Mouse (Mus musculus) kidney, embryonic 14.5 days (tissue): ENCODE measurements around the gene Pxn. TPM values are rescaled to one million over a fixed set of nuclear protein-coding genes. Genes with fewer than 3 reads are reported as not detected.

ENCODE experiments used
- ATAC-seq: fragments of 200-750 bp; cut with Nextera tagmentation; 2 replicates; pipeline ENCODE4 v1.8.0; 2017; ENCODE audit warnings: moderate number of reproducible peaks, mild to moderate bottlenecking, moderate TSS enrichment, moderate library complexity; ENCODE audit not compliant: low FRiP score, low TSS enrichment
- H3K27ac ChIP-seq: fragments of 300-500 bp; sonication (generic); 2 replicates; pipeline ENCODE4 v1.5.1; 2014; ENCODE audit warnings: low read depth, mild to moderate bottlenecking, low read length, moderate library complexity, mixed read lengths
- H3K27me3 ChIP-seq: fragments of 300-500 bp; sonication (generic); 2 replicates; pipeline ENCODE4 v1.6.1; 2014; ENCODE audit warnings: mild to moderate bottlenecking, low read length; ENCODE audit not compliant: control insufficient read depth, insufficient read depth
- H3K36me3 ChIP-seq: fragments of 300-500 bp; sonication (generic); 2 replicates; pipeline ENCODE4 v1.6.1; 2014; ENCODE audit warnings: low read length, mixed read lengths; ENCODE audit not compliant: control insufficient read depth, insufficient read depth
- H3K4me1 ChIP-seq: fragments of 300-500 bp; sonication (generic); 2 replicates; pipeline ENCODE4 v1.6.1; 2014; ENCODE audit warnings: low read length, mixed read lengths; ENCODE audit not compliant: control insufficient read depth, insufficient read depth
- H3K4me2 ChIP-seq: fragments of 300-500 bp; sonication (generic); replicated peaks from 2 replicates; pipeline ENCODE4 v1.6.1; 2014; ENCODE audit warnings: low read depth, mild to moderate bottlenecking, low read length
- H3K4me3 ChIP-seq: fragments of 300-500 bp; sonication (generic); 2 replicates; pipeline ENCODE4 v1.5.1; 2014; ENCODE audit warnings: mild to moderate bottlenecking, low read length
- H3K9ac ChIP-seq: fragments of 300-500 bp; sonication (generic); 2 replicates; pipeline ENCODE4 v1.6.1; 2014; ENCODE audit warnings: low read depth, mild to moderate bottlenecking, low read length, moderate library complexity
- H3K9me3 ChIP-seq: fragments of 300-500 bp; sonication (generic); 2 replicates; pipeline ENCODE4 v1.6.1; 2016; ENCODE audit warnings: low read length; ENCODE audit not compliant: control insufficient read depth
- WGBS: fragments of 180-500 bp; shearing (Covaris S2); extraction: QIAGEN DNeasy Blood & Tissue Kit; methylation state at CpG from one replicate; pipeline ENCODE4 v1.1.7; 2014; 5-methylcytosine and 5-hydroxymethylcytosine counted together
- polyA plus RNA-seq: library from polyadenylated mRNA; unstranded; fragments of >200 nt; fragmentation: Nextera tagmentation; extraction: Ambion mirVana; gene quantifications from 2 replicates; pipeline ENCODE4 v1.2.1, GENCODE M21; 2014

Pxn gene
- polyA plus RNA-seq = 21.9 and 22.4 TPM in 2 replicates

GRCm38 (mm10) chr5:115506454-115507201, at the start of gene Pxn:
Gene Pxn (plus strand): TSS chr5:115506676.
- 2% methylated on average over 37 of the region's 74 CpGs for WGBS
- peak within 1 kb of the TSS; percentile 95 for H3K4me3 ChIP-seq
- H3K4me2 ChIP-seq = peak within 1 kb of the TSS; percentile 61
- ATAC-seq = peak; percentile 77
- H3K36me3 ChIP-seq = no peaks in the 10 kb centered on the region
- peak within 1 kb of the TSS; percentile 95 for H3K9ac ChIP-seq
- H3K4me1 ChIP-seq = peaks cover 34% of the 10 kb centered on the region
- no peak within 1 kb of the TSS; the same call in 1 of the 2 replicates for H3K27ac ChIP-seq
- no peaks in the 10 kb centered on the region for H3K27me3 ChIP-seq
- H3K9me3 ChIP-seq = no peaks in the 10 kb centered on the region

GRCm38 (mm10) chr5:115458918-115459317, 47.6 kb upstream of the Pxn start:
- Histone ChIP-seq H3K4me2 (no peak overlapping the region), H3K9me3 (no peaks in the 10 kb centered on the region), H3K36me3 (peaks cover 7% of the 10 kb centered on the region; the same call in 1 of the 2 replicates), H3K27me3 (no peaks in the 10 kb centered on the region), H3K9ac (no peak overlapping the region), H3K4me1 (peaks cover 6% of the 10 kb centered on the region; the same call in 1 of the 2 replicates), H3K4me3 (no peak overlapping the region), H3K27ac (no peak overlapping the region)
- WGBS = 74% methylated on average over 13 of the region's 13 CpGs
- no peak for ATAC-seq

GRCm38 (mm10) chr5:115464408-115465115, 41.9 kb upstream of the Pxn start:
- no peak for ATAC-seq
- no peak overlapping the region for H3K9ac ChIP-seq
- no peaks in the 10 kb centered on the region for H3K27me3 ChIP-seq
- H3K4me2 ChIP-seq = no peak overlapping the region
- H3K4me3 ChIP-seq = no peak overlapping the region
- no peak overlapping the region for H3K27ac ChIP-seq
- no peaks in the 10 kb centered on the region for H3K4me1 ChIP-seq
- WGBS = 79% methylated on average over 18 of the region's 18 CpGs
- H3K9me3 ChIP-seq = no peaks in the 10 kb centered on the region
- no peaks in the 10 kb centered on the region for H3K36me3 ChIP-seq

GRCm38 (mm10) chr5:115465642-115466420, 40.6 kb upstream of the Pxn start, which contains the start of gene Pla2g1b:
Gene Pla2g1b (plus strand): TSS chr5:115466262.
- no peak for ATAC-seq
- 47% methylated on average over 9 of the region's 9 CpGs for WGBS
- no peaks in the 10 kb centered on the region for H3K36me3 ChIP-seq
- no peak within 1 kb of the TSS for H3K9ac ChIP-seq
- H3K4me2 ChIP-seq = no peak within 1 kb of the TSS
- no peak within 1 kb of the TSS for H3K4me3 ChIP-seq
- no peak within 1 kb of the TSS for H3K27ac ChIP-seq
- H3K9me3 ChIP-seq = no peaks in the 10 kb centered on the region
- H3K4me1 ChIP-seq = no peaks in the 10 kb centered on the region
- no peaks in the 10 kb centered on the region for H3K27me3 ChIP-seq

- Histone ChIP-seq H3K27me3 (no peaks in the 10 kb centered on the region), H3K4me1 (no peaks in the 10 kb centered on the region), H3K4me2 (no peak overlapping the region), H3K4me3 (no peak overlapping the region), H3K27ac (no peak overlapping the region), H3K9me3 (no peaks in the 10 kb centered on the region), H3K9ac (no peak overlapping the region), H3K36me3 (no peaks in the 10 kb centered on the region)
- ATAC-seq = no peak
- WGBS = 53% methylated on average over 6 of the region's 6 CpGs
Observed at GRCm38 (mm10) chr5:115469791-115470190, 36.7 kb upstream of the Pxn start.

- H3K9me3 ChIP-seq = no peaks in the 10 kb centered on the region
- peak; percentile 38; the same call in 1 of the 2 replicates for ATAC-seq
Observed at GRCm38 (mm10) chr5:115470766-115471531, 35.5 kb upstream of the Pxn start.

GRCm38 (mm10) chr5:115473191-115473590, 33.3 kb upstream of the Pxn start:
- Histone ChIP-seq H3K4me3 (no peak overlapping the region), H3K9me3 (no peaks in the 10 kb centered on the region), H3K4me1 (0 out of 2 replicates have a peak, but pooled peaks cover 4% of the 10 kb centered on the region), H3K36me3 (no peaks in the 10 kb centered on the region; the same call in 1 of the 2 replicates), H3K27me3 (no peaks in the 10 kb centered on the region), H3K9ac (no peak overlapping the region), H3K27ac (no peak overlapping the region), H3K4me2 (no peak overlapping the region)
- WGBS = 79% methylated on average over 10 of the region's 10 CpGs
- ATAC-seq = no peak

More at GRCm38 (mm10) chr5:115470766-115471531, 35.5 kb upstream of the Pxn start:
- H3K4me3 ChIP-seq = no peak overlapping the region
- no peaks in the 10 kb centered on the region for H3K36me3 ChIP-seq
- no peaks in the 10 kb centered on the region for H3K27me3 ChIP-seq
- no peak overlapping the region for H3K4me2 ChIP-seq
- WGBS = 38% methylated on average over 20 of the region's 20 CpGs
- H3K27ac ChIP-seq = no peak overlapping the region
- H3K4me1 ChIP-seq = 0 out of 2 replicates have a peak, but pooled peaks cover 4% of the 10 kb centered on the region
- no peak overlapping the region for H3K9ac ChIP-seq

- no peak for ATAC-seq
- no peaks in the 10 kb centered on the region for H3K9me3 ChIP-seq
- no peak overlapping the region for H3K4me3 ChIP-seq
- 0 out of 2 replicates have a peak, but pooled peaks cover 4% of the 10 kb centered on the region for H3K4me1 ChIP-seq
- no peak overlapping the region for H3K9ac ChIP-seq
- H3K36me3 ChIP-seq = peaks cover 1% of the 10 kb centered on the region; the same call in 1 of the 2 replicates
- H3K4me2 ChIP-seq = no peak overlapping the region
- H3K27ac ChIP-seq = no peak overlapping the region
- 57% methylated on average over 22 of the region's 22 CpGs for WGBS
- no peaks in the 10 kb centered on the region for H3K27me3 ChIP-seq
Observed at GRCm38 (mm10) chr5:115474174-115474828, 32.2 kb upstream of the Pxn start.
